Mouse (Mus musculus) cerebellum, adult 2 months (tissue): ENCODE data around the gene Susd3. TPM values are rescaled to one million over a fixed set of nuclear protein-coding genes. Genes with fewer than 3 reads are reported as not detected.

Experiments
- DNase-seq, 2 experiments: peaks; one replicate each; pipeline ENCODE4 v3.0.0; 2021
- H3K27ac ChIP-seq: fragments of 200-500 bp; 2 replicates; pipeline ENCODE4 v1.5.1; 2012; ENCODE audit warnings: low read length, control low read depth, inconsistent platforms; ENCODE audit not compliant: insufficient read depth
- H3K27me3 ChIP-seq: fragments of 200-500 bp; 2 replicates; pipeline ENCODE4 v1.6.1; 2012; ENCODE audit warnings: inconsistent platforms, mild to moderate bottlenecking, low read length, moderate library complexity; ENCODE audit not compliant: control insufficient read depth, insufficient read depth
- H3K4me1 ChIP-seq: fragments of 200-500 bp; 2 replicates; pipeline ENCODE4 v1.6.1; 2011; ENCODE audit warnings: low read length; ENCODE audit not compliant: control insufficient read depth, insufficient read depth
- H3K4me3 ChIP-seq: fragments of 200-500 bp; replicated peaks from 2 replicates; pipeline ENCODE3; 2011; ENCODE audit warnings: mild to moderate bottlenecking, low read depth, low read length, control low read depth; ENCODE audit not compliant: insufficient read depth
- CTCF ChIP-seq: fragments of 200-500 bp; IDR thresholded peaks from 2 replicates; pipeline ENCODE4 v1.5.1; 2011; ENCODE audit warnings: low read depth, mild to moderate bottlenecking, control low read depth, low read length, moderate library complexity, borderline replicate concordance; ENCODE audit not compliant: insufficient read depth
- POLR2A ChIP-seq: fragments of 200-500 bp; IDR thresholded peaks from 2 replicates; pipeline ENCODE4 v1.6.1; 2011; ENCODE audit warnings: low read length, control low read depth, borderline replicate concordance; ENCODE audit not compliant: insufficient read depth
- WGBS: fragments of 180-500 bp; shearing (Covaris S2); methylation state at CpG from one replicate; pipeline ENCODE4 v1.1.7; 2018; 5-methylcytosine and 5-hydroxymethylcytosine counted together
- polyA plus RNA-seq: library from polyadenylated mRNA; depleted of rRNA; stranded (reverse); fragments of >200 nt; gene quantifications from 2 replicates; pipeline ENCODE4 v1.2.3, GENCODE M21; 2012

Susd3 gene
- polyA plus RNA-seq, 1 experiment, result 1.2 TPM

DNA sequence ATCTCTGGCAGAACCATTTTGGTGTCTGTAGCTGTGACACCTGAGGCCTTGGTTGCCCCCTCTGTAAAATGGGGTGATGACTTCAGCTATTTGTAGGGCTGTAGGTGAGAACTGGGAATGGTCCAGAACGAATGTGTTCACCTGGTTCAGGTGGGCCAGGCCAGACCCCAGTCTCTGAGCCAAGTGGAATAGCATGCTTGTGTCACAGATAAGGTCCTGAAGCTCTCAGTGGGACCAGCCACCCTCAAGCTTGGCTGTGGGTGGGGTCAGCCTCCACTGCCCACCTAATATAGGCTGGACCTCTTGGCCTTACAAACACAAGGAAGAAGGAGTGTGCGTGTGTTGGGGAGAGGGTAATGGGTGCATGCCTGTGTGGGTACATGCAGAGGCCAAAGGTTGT is 42.2 kb downstream of the Susd3 start:
- 98% methylated on average over 2 of the region's 2 CpGs for WGBS
- no peak for TF ChIP-seq POLR2A
- TF ChIP-seq CTCF, result no peak
- DNase-seq, result no peak
- Histone ChIP-seq H3K27me3 (no peaks in the 10 kb centered on the region), H3K4me1 (peaks cover 10% of the 10 kb centered on the region), H3K4me3 (no peak overlapping the region), H3K27ac (no peak overlapping the region)

GRCm38 (mm10) chr13:49205381-49205998 is 43.0 kb downstream of the Susd3 start:
- TF ChIP-seq CTCF, result peak; percentile 91
- TF ChIP-seq POLR2A, result no peak
- no peak overlapping the region for H3K4me3 ChIP-seq
- peaks cover 10% of the 10 kb centered on the region for H3K4me1 ChIP-seq
- WGBS, result 30% methylated on average over 13 of the region's 13 CpGs
- peak; percentile 70 to 83 for DNase-seq
- H3K27ac ChIP-seq, result no peak overlapping the region
- H3K27me3 ChIP-seq, result no peaks in the 10 kb centered on the region

DNA sequence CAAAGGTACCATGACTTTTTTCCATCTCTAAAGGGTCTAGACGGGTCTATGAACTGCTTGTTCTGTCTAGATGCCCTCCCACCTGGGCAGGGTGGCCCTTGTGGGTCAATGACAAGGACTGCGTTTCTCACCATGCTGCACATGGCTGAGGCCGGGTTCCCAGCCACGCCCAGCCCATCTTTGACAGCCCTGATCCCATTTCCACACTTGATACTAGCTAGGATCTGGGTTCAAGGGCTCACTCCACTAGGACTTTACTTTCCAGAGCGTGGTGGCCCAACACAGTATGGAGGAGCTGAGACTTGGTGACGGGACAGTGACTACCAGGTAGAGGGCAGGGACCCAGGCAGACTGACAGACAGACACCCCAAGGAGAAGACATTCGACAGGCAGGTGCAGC is 46.0 kb downstream of the Susd3 start:
- Histone ChIP-seq H3K27me3 (no peaks in the 10 kb centered on the region), H3K4me1 (peaks cover 10% of the 10 kb centered on the region), H3K4me3 (no peak overlapping the region), H3K27ac (no peak overlapping the region)
- WGBS, result 91% methylated on average over 7 of the region's 7 CpGs
- no peak for DNase-seq
- TF ChIP-seq POLR2A, result no peak
- no peak for TF ChIP-seq CTCF

- no peak overlapping the region for H3K4me3 ChIP-seq
- no peak for TF ChIP-seq POLR2A
- no peak for TF ChIP-seq CTCF
- no peaks in the 10 kb centered on the region for H3K27me3 ChIP-seq
- H3K4me1 ChIP-seq, result peaks cover 10% of the 10 kb centered on the region
- DNase-seq, result no peak
- WGBS, result 92% methylated on average over 13 of the region's 13 CpGs
- no peak overlapping the region for H3K27ac ChIP-seq
Observed at GRCm38 (mm10) chr13:49200688-49201087, 47.8 kb downstream of the Susd3 start.

DNA sequence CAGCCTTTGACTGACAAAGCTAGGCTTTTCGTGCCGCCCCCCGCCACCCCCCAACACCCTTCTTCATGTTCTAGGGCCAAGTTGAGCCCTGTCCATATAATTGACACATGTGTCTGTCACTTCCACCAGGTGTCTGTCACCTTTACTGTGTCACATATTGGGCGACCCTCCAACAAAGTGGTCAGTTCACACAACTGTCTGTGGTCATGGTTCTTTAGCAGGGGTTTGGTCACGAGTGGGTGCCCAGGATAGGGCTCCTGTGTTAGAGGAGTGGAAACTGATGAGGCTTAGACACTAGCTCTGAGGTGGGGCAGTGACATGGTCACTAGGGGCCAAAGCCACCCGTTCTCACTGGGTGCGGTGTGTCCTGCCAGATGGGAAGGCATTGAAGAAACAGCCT is 48.6 kb downstream of the Susd3 start:
- no peak for TF ChIP-seq CTCF
- no peak for TF ChIP-seq POLR2A
- Histone ChIP-seq H3K4me3 (no peak overlapping the region), H3K27me3 (no peaks in the 10 kb centered on the region), H3K27ac (no peak overlapping the region), H3K4me1 (peaks cover 3% of the 10 kb centered on the region)
- 89% methylated on average over 7 of the region's 7 CpGs for WGBS
- DNase-seq, result no peak

GRCm38 (mm10) chr13:49198734-49199133 is 49.8 kb downstream of the Susd3 start:
- TF ChIP-seq CTCF (no peak), POLR2A (no peak)
- WGBS, result 94% methylated on average over 9 of the region's 9 CpGs
- no peak overlapping the region for H3K4me3 ChIP-seq
- no peaks in the 10 kb centered on the region; the same call in 1 of the 2 replicates for H3K4me1 ChIP-seq
- no peak overlapping the region for H3K27ac ChIP-seq
- H3K27me3 ChIP-seq, result no peaks in the 10 kb centered on the region
- DNase-seq, result no peak

DNA sequence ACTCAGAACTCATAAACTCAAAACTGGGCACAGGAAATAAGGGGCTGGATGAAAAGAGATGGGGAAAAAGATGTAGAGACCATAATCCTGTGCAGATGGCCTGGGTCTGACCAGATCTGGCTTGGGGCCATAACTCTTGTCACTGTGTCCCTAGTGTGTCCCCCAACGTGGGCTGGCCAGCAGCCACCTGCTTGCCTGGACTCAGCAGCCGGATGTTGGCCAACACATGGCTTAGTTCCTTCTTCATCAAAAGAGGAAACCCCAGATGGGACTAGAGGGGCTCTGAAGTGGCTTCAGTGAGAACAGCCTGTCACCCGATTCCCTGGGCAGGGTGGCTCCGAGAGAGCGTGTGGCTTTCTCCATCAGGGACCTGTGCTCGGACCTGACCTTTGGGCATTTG is 51.7 kb downstream of the Susd3 start:
- H3K27ac ChIP-seq, result no peak overlapping the region
- no peaks in the 10 kb centered on the region; the same call in 1 of the 2 replicates for H3K4me1 ChIP-seq
- 33% methylated on average over 6 of the region's 6 CpGs for WGBS
- no peak for DNase-seq
- no peak for TF ChIP-seq POLR2A
- no peak for TF ChIP-seq CTCF
- no peak overlapping the region for H3K4me3 ChIP-seq
- H3K27me3 ChIP-seq, result no peaks in the 10 kb centered on the region

- H3K27me3 ChIP-seq, result no peaks in the 10 kb centered on the region
- no peaks in the 10 kb centered on the region; the same call in 1 of the 2 replicates for H3K4me1 ChIP-seq
- no peak overlapping the region for H3K4me3 ChIP-seq
- TF ChIP-seq CTCF (no peak), POLR2A (no peak)
- 78% methylated on average over 5 of the region's 5 CpGs for WGBS
- DNase-seq, result no peak
- no peak overlapping the region for H3K27ac ChIP-seq
Observed at GRCm38 (mm10) chr13:49196211-49196610, 52.3 kb downstream of the Susd3 start.

GRCm38 (mm10) chr13:49195651-49196050 is 52.9 kb downstream of the Susd3 start:
- TF ChIP-seq CTCF (no peak), POLR2A (no peak)
- no peaks in the 10 kb centered on the region for H3K27me3 ChIP-seq
- 91% methylated on average over 7 of the region's 7 CpGs for WGBS
- no peak overlapping the region for H3K4me3 ChIP-seq
- no peak overlapping the region for H3K27ac ChIP-seq
- no peak for DNase-seq
- no peaks in the 10 kb centered on the region; the same call in 1 of the 2 replicates for H3K4me1 ChIP-seq
